Mouse (Mus musculus) heart, postnatal 10 days (tissue): ENCODE data around the gene C1galt1c1. TPM values are rescaled to one million over a fixed set of nuclear protein-coding genes. Genes with fewer than 3 reads are reported as not detected.
A peak's percentile ranks its signal among the peaks of the same experiment; 100 is the strongest.

Experiments used
- DNase-seq, 2 experiments: peaks; one replicate each; pipeline ENCODE4 v3.0.0; 2021
- intact Hi-C: fragments of 180-260 bp; cut with DNase I; formaldehyde crosslinking; loops from one replicate; pipeline ENCODE4 v1.15.1; 2025
- total RNA-seq, 2 experiments: library from RNA; stranded (reverse); gene quantifications; 2 replicates each; pipeline ENCODE4 v1.2.3; 2021

The C1galt1c1 gene
- 10 to 100 TPM; 10.5 to 11.4 TPM for total RNA-seq

- peak; percentile 91 to 92 for DNase-seq
- intact Hi-C loops = loop anchor here (1.0 to 5.0 kb wide), 2 partner anchors 35 to 73 kb away; partner anchors contain the start of gene Mcts1
Measured at GRCm38 (mm10) chrX:38634801-38635637, at the start of gene C1galt1c1. TSS of gene C1galt1c1 (minus strand) at chrX:38635087.

DNA sequence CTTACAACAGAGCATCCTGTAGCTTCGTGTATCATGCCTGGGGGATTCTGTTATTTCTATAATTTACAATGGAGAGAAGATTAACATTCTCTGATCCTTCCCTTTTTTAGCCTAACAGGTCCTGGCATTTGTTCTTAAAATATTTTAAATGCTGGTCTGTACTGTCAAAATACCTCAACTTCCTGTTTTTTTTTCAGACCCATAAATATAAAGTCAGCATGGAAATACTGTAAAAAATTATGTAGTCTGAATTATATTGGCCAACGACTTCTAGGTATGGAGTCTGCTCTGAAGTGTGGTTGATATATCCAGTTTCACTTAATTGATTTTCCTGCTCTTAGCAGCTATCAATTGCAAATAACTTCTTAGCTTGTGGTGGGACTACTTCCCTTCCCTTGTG is 47.1 kb upstream of the C1galt1c1 start:
- intact Hi-C loops = no loop called here
- no peak for DNase-seq

- DNase-seq = no peak
- intact Hi-C loops = no loop called here
Measured at GRCm38 (mm10) chrX:38669111-38669903, 34.4 kb upstream of the C1galt1c1 start.

DNA sequence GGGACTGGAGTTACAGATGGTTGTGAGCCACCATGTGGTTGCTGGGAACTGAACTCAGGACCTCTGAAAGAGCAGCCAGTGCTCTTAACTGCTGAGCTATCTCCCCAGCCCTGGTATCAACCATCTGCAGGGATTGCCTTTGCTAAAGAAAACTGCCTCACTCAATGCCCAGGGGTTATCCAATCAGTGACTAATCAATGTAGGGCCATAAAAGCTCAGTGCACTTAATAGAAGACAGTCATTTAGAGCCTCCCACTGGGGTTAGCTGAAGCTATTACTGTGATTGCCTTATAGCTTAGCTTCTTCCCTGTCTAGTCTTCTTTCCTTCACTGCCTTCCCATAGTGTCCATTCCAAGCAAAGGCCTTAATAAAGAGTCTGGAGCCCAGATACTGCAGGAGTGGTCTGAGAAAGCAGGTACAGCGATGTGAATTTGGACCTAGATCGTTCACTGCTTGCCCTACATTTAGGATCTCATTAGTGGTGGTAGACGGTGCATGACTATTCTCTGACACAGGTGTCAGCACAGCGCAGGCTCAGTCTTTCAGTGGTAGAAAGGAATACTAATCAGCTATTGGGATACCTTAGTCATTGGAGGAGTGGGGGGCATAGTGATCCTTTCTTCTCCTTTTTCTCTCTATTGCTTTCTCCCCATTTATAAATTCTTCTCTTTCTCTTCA is 21.5 kb upstream of the C1galt1c1 start:
- intact Hi-C loops = no loop called here
- DNase-seq = no peak

DNA sequence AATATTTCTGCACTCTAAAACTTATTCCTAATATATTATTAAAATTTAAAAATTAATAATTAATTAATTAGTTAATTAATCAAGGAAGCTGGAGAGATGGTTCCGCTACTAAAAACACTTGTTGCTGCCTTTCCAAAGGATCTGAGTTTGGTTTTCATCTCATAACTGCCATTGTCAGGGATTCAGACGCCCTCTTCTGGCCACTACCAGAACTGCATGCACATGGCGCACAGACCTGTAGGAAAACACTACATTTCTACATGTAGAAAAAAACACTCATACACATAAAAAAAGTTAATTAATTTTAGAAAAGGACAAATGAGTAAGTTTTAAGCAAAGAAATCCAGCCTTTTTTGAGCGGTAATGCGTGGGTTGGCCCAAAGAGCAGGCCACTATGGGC is 19.8 kb upstream of the C1galt1c1 start:
- no peak for DNase-seq
- intact Hi-C loops = no loop called here

GRCm38 (mm10) chrX:38653181-38653580 is 18.3 kb upstream of the C1galt1c1 start:
- intact Hi-C loops = no loop called here
- no peak for DNase-seq

- intact Hi-C loops = loop anchor here (2.0 kb wide), 1 partner anchor 136 kb away; no protein-coding TSS in a partner anchor
- no peak for DNase-seq
Measured at GRCm38 (mm10) chrX:38651167-38651566, 16.3 kb upstream of the C1galt1c1 start.

- peak in 1 of 2 experiments; percentile 11 for DNase-seq
- intact Hi-C loops = loop anchor here (2.0 kb wide), 1 partner anchor 136 kb away; no protein-coding TSS in a partner anchor
Measured at GRCm38 (mm10) chrX:38650404-38651039, 15.6 kb upstream of the C1galt1c1 start.

DNA sequence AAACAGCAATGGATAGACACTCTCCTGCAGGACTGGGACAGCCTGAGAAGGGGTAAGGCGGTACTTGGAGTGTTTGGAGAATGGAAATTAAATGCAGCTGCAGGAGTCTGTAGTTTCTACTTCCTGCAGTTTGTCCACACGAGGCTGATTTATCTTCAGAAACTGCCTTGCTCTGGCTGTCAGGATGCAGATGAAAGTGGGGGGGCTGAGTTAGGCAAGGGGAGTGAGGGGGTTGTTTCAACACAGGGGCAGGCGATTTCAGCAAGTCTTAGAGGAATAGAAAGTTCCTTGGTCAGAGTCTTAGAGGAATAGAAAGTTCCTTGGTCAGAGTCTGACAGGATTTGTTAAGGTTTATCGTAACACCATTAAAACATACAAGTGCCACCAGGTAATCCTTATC is 7.3 kb upstream of the C1galt1c1 start:
- no peak for DNase-seq
- intact Hi-C loops = no loop called here

DNA sequence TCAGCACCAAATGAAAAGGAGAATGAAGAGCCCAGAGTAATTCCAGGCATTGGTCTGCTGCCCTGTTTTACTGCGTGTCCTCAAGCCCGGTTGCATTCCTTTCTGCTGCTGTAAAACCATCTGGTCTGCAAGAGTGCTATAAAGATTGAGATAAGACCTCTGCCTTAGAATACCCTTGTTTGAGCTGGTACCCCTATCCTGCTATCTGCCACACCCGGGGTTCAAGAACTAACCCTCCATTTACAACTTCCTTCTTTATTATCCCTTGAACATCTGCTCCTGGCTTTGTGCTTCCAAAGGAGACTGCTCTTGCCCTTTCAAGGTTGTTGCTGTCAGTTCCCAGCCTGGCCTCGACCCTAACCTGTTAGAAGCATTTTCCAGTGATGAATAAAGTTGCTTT is 6.5 kb upstream of the C1galt1c1 start:
- intact Hi-C loops = no loop called here
- DNase-seq = no peak

DNA sequence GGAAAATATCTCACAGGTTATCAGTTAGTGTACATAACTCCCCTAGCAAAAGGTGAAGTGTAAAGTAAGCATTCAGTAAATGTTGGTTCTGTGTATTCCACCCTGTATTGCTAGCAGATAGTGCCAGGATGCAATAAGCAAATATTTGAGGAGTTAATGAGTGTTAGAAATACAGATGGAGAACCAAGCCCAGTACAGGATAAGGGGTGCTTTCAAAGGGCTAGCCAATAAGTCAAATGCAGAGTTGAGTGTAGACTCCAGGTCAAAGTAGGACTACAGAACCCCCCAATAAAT is 698 bp upstream of the C1galt1c1 start:
- intact Hi-C loops = no loop called here
- DNase-seq = no peak

DNA sequence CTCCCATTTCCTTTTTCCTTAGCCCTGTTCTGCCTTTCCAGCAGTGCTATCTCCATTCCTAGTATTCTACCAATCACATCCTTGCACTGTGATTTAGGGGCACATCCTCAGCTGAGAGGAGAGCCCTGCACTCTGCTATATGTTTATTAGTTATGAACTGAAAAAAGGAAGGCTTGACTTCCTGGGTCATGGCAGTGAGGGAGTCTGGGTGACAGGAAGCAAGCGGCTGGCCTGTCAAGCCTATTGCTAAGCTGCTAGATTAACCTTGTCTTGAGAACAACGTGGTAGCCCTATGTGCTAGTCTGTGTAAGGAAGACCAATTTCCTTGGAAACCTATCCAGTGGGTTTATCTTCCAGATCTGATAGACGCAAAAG is 33.9 kb downstream of the C1galt1c1 start:
- DNase-seq = peak; percentile 23 to 38
- intact Hi-C loops = loop anchor here (1.0 to 5.0 kb wide), 2 partner anchors 33 to 39 kb away; no protein-coding TSS in a partner anchor

GRCm38 (mm10) chrX:38600177-38600994 is 34.5 kb downstream of the C1galt1c1 start, which contains the start of gene Mcts1:
TSS of gene Mcts1 (plus strand) at chrX:38600578.
- peak; percentile 80 to 81 for DNase-seq

GRCm38 (mm10) chrX:38593180-38593889 is 41.6 kb downstream of the C1galt1c1 start:
- no peak for DNase-seq

More at GRCm38 (mm10) chrX:38600177-38600994, 34.5 kb downstream of the C1galt1c1 start, which contains the start of gene Mcts1:
- intact Hi-C loops = loop anchor here (1.0 to 5.0 kb wide), 2 partner anchors 34 to 38 kb away; no protein-coding TSS in a partner anchor

DNA sequence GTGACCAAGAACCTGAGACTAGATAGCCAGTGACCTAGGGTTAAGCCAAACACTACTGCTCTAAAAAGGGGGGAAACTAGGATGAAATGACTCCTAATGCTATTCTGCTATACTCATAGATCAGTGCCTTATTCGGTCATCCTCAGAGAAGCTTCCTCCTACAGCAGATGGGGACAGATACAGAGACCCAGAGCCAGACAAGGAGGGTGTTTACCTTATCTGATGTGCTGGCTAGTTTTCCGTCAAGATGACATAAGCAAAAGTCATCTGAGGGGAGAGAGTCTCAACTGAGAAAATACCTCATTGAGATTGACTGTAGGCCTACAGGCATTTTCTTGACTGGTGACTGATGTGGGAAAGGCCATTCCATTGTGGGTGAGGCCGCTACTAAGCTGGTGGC is 43.1 kb downstream of the C1galt1c1 start:
- intact Hi-C loops = no loop called here
- DNase-seq = no peak

More at GRCm38 (mm10) chrX:38593180-38593889, 41.6 kb downstream of the C1galt1c1 start:
- intact Hi-C loops = no loop called here

GRCm38 (mm10) chrX:38589827-38590226 is 45.1 kb downstream of the C1galt1c1 start:
- peak; percentile 17 to 30 for DNase-seq
- intact Hi-C loops = no loop called here

DNA sequence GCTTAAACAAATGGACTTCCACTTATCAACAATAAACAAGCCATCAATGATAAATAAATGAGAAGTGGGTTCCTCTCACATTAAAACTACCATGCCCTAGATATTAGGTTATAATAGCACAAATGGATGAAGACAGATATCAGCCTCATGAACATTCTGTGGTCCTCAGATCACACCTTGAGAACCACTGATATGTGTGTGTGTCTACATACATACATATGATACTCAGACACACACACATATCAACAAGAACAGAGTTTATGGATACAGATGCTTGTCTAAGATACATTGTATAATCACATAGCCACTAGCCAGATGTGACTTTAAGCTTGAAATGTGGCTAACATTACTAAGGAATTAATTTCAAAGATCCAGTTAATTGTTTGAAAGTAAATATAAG is 51.6 kb downstream of the C1galt1c1 start:
- no peak for DNase-seq
- intact Hi-C loops = no loop called here

DNA sequence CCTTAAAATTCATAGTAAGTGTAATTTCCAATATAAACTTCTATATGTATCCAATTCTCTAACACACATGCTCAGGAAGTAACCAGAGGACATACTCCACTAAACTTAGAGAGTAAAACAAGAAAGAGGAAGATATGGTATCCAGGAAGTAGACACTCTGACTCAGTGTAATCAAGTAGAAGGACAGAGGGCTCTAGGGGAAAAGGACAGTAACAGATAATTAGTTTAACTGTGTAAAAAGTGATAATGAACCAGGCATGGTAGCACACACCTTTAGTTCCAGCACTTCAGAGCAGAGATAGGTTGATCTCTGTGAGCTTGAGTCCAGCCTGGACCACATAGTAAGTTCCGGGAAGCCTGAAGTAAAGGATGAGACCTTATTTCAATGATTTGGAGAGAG is 53.7 kb downstream of the C1galt1c1 start:
- intact Hi-C loops = no loop called here
- DNase-seq = no peak
